ENCODE assay signal across 8 mouse cellular contexts in the genomic region with DNA sequence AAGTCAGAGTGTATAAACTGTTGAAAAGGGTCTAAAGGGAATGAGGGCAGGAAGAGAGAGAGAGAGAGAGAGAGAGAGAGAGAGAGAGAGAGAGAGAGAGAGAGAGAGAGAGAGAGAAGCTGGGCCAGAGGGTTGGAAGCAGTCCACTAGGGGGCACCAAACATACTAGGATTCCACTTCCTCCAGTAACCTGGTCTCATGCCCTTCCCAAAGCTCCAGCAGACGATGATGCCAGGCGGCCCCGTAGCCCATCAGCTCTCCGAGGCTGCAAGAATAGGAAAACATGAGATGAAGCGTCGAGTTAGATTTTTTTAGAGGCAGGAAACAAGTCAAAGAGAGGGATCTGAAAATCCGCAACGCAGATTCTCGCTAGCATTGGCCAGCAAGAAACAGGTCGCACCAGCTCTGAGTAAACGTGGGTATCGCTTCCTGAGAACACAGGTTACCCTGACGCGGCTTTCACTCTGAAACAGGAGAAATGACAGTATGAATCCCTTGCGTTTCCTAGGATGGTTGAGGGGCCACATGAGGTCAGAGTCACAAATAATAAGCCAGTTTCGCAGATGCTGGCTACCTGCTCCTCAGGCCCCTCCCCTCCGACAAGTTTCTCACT. TPM values are rescaled to one million over a fixed set of nuclear protein-coding genes. Genes with fewer than 3 reads are reported as not detected.
DNase-seq lines count a peak whose midpoint lies in the region.

No protein-coding gene starts in this region.

- no peak overlapping the region for H3K27ac ChIP-seq in midbrain, embryonic 10.5 days (replicated peaks)

- H3K36me3 ChIP-seq in midbrain, embryonic 10.5 days = no peaks in the 10 kb centered on the region

- 24% methylated on average over 17 of the region's 17 CpGs for WGBS in midbrain, embryonic 10.5 days

- peaks cover 5% of the 10 kb centered on the region for H3K4me1 ChIP-seq in midbrain, embryonic 10.5 days

- H3K4me3 ChIP-seq in midbrain, embryonic 10.5 days = peak overlapping the region; percentile 43

- H3K9me3 ChIP-seq in midbrain, embryonic 10.5 days (replicated peaks) = no peaks in the 10 kb centered on the region

- H3K27me3 ChIP-seq in midbrain, embryonic 10.5 days (ENCODE audit: low read depth, poor library complexity, severe bottlenecking) = peaks cover 10% of the 10 kb centered on the region

- intact Hi-C loops in left cerebral cortex, postnatal 36 days (cut with DNase I) = loop anchor here (10.0 kb wide), 1 partner anchor 238 kb away; no protein-coding TSS in a partner anchor

- DNase-seq in spleen, adult 12 weeks (ENCODE audit: low spot score) = peak; percentile 12
- DNase-seq in spleen, postnatal 36 days (ENCODE audit: low spot score in 2 of 2) = no peak
- DNase-seq in embryo, embryonic 9.5 days (ENCODE audit: extremely low spot score) = peak; percentile 71
- DNase-seq in heart, adult 11 months = peak; percentile 92
- peak; percentile 48 for DNase-seq in kidney, adult 11 months
- peak; percentile 78 to 81 for DNase-seq in left cerebral cortex, postnatal 36 days (ENCODE audit: low spot score in 2 of 2)
- DNase-seq in midbrain, embryonic 10.5 days (ENCODE audit: low spot score) = peak; percentile 70
- peak; percentile 51 for DNase-seq in skeletal muscle tissue, adult 2 months (ENCODE audit: low read depth, low spot score)

RNA-seq across cellular contexts. Expression of a gene that starts 10.6 kb away (rescaled TPM):
- under 1 TPM in 1 of 2 experiments, not detected in 1; 0.18 TPM for total RNA-seq in left cerebral cortex, postnatal 36 days (2021)
- polyA plus RNA-seq in midbrain, embryonic 10.5 days (2016; fragmentation: Nextera tagmentation; extraction: Ambion mirVana) = not detected in 2 replicates

RNA-seq across cellular contexts. Expression of a gene that starts 20.3 kb away (rescaled TPM):
- 1 to 10 TPM in 1 of 2 experiments, under 1 TPM in 1; 0.82 to 1.3 TPM for total RNA-seq in left cerebral cortex, postnatal 36 days (2021)
- 1.5 and 2.2 TPM in 2 replicates for polyA plus RNA-seq in midbrain, embryonic 10.5 days (2016; fragmentation: Nextera tagmentation; extraction: Ambion mirVana)

Comparison
In these comparisons a context has a peak if more than half of its experiments do, and no peak if none do; other contexts are left out.
1. DNase-seq: peak in spleen, adult 12 weeks (single experiment), embryo, embryonic 9.5 days (single experiment), heart, adult 11 months (single experiment), kidney, adult 11 months (single experiment), left cerebral cortex, postnatal 36 days (2 of 2), midbrain, embryonic 10.5 days (single experiment) and skeletal muscle tissue, adult 2 months (single experiment); none in spleen, postnatal 36 days (0 of 2).